Mouse (Mus musculus) ES-Bruce4 (cell line): ENCODE measurements around the gene Nr1h4.

Experiments used
- CTCF ChIP-seq: IDR thresholded peaks from one replicate; pipeline ENCODE4 v1.8.1; 2011; ENCODE audit warnings: low read depth, low read length
- EP300 ChIP-seq: IDR thresholded peaks from 2 replicates; pipeline ENCODE4 v1.6.1; 2011; ENCODE audit warnings: low read depth, low read length; ENCODE audit not compliant: insufficient read depth

GRCm38 (mm10) chr10:89489459-89489858 lies 43.9 kb downstream of the Nr1h4 start:
- TF ChIP-seq CTCF (no peak), EP300 (no peak)
